Mouse (Mus musculus): ENCODE data around the gene Ccr1.
"Not testable (repeated sequence)": the region's sequence is repeated elsewhere in the genome, so short reads cannot be mapped to it uniquely, and the experiment has no call there.

The Ccr1 gene

DNA sequence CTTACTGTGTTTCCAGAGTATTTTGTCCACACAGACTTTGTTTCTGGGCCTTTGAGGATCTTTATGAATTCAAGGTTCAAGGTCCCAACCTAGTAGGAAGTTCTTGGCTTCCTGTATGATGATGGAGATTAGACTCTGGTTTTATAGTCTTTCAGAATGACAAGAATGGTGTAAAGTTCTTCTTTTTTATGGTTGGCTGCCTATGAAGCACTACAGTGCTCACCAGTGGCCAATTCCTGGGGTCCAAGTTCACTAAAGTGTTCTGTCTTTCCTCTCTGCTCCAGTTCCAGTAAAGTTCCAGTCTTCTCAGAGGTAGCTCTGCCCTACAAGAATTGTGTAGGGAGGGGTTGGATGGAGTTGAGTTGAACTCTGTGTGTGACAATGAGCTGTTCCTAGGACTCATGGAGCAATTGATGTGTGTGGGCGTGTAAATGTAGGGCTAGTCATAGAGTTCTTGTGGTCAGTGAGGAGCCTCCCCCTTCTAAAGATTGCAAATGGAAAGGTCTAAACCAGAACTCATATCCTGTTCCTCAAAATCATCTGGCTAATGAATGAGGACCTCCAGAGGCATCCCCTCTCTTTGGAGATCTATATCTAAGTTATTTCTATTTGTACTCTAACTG is at the start of gene Ccr1:
TSS of gene Ccr1 (minus strand) at position 403 of the 623 bp plus-strand sequence.
- DNase-seq (ENCODE audit: low spot score in 2 of 2), result no peak

DNA sequence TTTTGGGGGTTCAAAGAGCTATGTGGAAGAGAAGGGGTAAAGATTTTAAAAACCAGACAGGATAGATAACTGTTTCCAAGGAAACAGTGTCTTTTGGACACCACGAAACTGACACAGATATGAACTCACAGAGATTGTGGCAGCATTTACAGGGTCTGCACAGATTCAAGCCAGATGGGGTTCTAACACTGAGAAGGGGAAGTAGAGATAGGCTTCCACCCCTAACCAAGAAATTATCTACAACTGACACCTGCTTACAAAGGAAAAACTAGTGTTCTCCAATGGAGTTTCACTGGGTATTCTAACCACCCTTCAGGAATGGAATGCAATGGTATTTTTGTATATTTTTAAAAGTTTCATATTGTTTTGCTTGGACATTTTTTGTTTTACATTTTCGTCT is 47.6 kb upstream of the Ccr1 start:
- DNase-seq (ENCODE audit: low spot score in 2 of 2), result no peak

DNA sequence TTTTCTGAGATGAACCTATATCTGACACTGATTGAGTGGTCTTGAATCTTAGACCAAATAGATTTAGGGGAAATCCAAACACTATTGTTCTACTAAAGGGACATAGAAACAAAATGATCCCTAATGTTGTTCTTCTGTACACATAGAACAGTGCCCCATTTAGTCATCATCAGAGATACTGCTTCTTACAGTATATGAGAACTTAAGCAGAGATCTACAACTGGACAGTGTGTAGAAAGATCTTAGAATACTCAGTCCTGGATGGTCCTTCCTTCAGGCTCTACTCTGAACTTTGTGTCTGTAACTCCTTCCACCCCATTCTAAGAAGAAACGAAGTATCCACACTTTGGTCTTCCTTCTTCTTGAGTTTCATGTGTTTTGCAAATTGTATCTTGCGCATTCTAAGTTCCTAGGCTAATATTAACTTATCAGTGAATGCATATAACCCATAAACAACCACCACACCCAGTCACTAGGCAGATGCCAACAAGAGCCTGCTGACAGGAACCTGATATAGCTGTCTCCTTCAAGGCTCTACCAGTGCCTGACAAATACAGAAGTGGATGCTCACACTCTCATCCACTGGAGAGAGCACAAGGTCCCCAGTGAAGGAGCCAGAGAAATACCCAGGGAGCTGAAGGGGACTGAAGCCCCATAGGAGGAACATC is 46.6 kb upstream of the Ccr1 start:
- DNase-seq (ENCODE audit: low spot score in 2 of 2), result no peak

DNA sequence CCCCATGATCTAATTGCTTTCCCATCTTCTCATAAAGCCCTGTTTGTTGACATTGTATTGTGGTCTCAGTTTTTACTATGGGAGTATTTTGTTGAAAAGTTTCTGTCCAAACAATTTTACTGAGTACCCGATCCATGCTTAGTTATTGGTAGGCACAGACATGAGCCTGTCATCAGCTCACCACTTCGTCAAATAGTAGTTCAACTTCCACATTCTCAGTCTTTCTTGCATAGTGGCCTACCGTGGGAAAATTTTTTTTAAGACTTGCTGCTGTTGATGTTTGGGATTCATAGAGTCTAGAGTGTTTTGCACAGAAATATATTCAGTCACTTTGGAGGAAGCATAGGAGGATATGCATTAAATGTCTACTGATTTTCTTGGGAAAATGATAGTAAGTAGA is 44.8 kb upstream of the Ccr1 start:
- DNase-seq (ENCODE audit: low spot score in 2 of 2), result no peak

DNA sequence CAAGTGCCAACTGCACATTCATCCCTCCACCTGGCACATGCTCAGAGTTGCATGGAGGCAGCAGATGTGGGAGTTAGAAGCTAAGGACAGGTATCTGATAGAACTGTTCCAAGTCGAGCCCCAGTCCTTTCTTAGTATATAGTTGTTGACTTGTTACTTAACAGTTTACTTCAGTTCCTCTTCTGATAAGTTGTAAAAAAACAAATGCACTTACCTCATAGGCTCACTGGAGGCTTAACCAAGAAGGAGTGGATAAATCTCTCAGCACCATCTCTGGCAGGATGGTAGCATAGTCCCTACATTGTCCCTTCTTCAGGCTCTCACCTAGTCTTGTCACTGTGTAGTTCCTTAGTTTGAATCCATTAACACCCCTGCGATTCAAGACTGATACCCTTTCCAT is 44.2 kb upstream of the Ccr1 start:
- DNase-seq (ENCODE audit: low spot score in 2 of 2), result no peak

DNA sequence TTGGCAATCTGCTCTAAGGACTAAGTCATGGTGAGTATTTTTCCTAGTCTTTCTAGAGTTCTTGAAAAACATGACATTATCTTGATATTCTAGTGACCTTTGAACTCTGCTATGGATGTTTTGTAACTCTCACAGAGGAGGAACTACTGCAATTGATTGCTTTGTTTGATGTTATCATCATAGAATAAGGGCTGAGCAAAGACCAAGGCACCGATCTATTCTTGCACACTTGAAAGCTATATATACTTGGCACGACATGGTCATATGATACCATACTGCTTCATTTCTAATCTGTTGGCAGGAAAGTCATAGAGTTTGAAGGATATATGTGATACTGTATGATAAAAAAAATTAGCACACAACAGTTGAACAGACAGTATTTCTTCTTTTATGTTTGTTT is 31.3 kb upstream of the Ccr1 start:
- no peak for DNase-seq (ENCODE audit: low spot score in 2 of 2)

DNA sequence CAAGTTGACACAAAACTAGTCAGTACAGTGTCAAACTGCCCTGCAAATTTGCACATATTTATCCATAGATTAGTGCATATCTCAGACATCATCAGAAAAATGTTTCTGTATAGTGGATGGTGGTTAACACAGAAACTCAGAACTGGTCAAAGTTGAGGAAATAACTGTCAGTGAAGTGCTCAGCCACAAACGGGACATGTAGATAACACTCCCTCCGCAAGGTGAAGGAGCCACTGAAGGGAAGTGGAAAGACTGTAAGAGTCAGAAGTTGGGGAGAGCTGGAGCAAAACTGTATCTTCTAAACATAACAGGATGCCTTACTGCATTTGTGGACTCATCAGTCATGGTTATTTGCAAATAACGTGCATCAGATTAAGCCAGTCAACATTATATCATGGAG is 29.2 kb upstream of the Ccr1 start:
- no peak for DNase-seq (ENCODE audit: low spot score in 2 of 2)

DNA sequence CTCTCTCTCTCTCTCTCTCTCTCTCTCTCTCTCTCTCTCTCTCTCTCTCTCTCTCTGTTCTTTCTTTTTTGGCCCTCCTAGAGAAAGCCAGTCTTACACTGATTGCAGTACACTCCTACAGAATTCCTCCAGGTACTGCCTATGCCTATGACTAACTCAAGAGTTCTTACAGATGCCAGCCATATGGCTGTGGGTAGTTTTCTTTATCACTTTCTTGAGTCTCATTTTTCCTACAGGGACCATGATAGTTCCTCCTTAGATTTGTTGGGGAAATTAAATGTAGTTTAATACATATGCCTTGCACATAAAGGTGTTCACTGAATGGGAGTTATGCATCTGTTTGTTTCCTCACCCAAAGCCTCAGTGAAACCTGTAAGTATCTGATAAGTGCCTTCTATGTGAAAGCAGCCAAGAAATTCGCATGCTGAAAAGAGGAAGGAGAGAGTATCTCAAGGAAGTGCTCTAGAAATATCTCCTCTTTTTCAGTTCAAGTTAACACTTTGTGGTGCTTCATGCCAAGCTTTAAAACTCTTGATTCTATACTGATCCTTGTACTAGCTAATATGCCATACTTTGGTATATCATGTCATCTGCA is 22.9 kb upstream of the Ccr1 start:
- DNase-seq (ENCODE audit: low spot score in 2 of 2), result peak; percentile 20 to 24

DNA sequence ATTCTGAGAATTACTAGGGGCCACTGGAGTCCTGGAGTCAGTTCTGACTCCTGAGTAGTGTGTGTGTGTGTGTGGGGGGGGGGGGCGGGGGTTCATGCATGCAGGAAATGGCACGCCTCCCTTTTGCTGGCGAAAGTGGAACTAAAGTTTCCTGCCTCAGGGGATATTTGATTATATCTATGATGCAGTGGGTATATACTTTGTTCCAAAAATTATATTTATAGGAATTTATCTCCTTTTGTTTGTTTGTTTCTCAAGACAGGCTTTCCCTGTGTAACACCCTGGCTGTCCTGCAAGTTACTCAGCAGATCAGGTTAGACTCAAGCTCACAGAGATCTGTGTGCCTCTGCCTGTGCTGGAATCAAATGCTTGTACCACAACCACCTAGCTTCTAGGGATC is 21.2 kb upstream of the Ccr1 start:
- DNase-seq (ENCODE audit: low spot score in 2 of 2), result no peak

DNA sequence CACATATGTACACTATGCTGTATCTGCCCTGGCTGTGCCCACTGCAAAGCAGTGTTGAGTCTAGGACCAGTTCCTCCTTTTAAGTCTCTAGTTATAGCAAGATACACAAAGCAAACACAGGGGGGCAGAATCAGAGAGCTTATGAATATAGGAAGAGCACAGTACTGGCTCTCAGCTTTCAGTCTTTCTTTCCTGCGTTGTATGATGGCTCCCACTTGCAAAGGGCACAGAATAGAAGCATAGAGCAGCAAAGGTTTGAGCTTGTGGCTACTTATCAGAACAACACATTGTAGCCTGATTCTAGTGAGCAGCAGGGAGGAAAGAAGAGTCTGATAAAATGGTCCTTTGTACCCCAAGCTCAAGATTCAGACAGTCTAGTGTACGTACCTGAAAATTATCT is 17.7 kb upstream of the Ccr1 start:
- DNase-seq (ENCODE audit: low spot score in 2 of 2), result peak in 1 of 2 experiments; percentile 3

DNA sequence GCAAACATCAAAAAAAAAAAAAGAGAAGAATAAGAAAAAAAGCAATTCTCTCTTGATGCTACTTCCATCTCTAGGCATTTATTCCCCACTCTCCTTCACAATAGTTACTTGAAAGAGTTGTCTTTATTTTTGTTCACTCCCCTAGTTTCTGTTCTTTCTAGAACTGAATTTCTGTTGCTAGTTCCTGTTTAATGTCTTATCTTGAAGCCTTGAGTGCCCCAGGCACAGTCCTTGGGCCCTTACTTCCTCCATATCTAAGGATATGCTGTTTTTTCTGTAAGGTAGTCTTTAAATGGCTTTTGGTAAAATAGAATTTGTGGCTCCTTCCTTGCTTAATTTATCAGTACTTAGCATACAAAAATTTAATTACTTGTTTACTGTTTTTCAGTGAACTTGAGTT is 16.5 kb upstream of the Ccr1 start:
- no peak for DNase-seq (ENCODE audit: low spot score in 2 of 2)

DNA sequence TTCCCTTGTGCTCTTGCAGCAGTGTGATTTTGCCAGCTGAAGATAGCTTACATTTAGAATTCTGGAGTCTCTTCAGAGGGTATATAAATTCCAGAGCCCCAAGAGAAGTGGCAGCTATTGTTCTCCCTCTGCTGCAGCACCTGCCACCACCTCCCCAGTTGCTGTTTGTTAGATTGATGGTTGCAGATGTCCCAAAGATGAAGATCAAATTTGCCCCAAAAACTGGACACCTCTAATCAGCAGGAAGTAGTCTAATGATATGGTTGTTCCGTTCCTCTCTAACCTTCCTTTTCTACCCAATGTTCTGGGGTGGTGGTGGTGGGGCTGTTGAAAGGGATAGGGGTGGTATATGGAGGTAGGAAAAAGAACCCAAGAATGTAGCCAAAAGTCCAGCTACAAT is 14.2 kb upstream of the Ccr1 start:
- DNase-seq (ENCODE audit: low spot score in 2 of 2), result no peak

DNA sequence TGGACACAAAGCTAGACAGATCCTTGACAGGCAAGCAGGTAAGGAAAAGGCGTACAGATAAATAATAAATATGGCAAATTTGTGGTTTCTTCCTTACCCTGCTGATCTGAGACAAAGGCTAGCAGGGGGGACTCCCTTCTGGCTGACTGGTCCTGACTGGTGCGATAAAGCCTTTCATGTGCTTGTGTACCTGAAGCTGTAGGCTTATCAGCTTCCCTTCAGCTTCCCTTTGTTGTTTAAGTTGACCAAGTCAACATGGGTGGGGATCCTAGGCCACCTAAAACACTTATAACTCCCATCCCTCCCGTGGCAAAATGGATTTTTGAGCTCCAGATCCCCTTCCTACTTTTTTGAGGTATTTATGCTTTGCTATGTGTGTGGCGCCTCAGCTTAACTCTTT is 13.4 kb upstream of the Ccr1 start:
- DNase-seq (ENCODE audit: low spot score in 2 of 2), result no peak

DNA sequence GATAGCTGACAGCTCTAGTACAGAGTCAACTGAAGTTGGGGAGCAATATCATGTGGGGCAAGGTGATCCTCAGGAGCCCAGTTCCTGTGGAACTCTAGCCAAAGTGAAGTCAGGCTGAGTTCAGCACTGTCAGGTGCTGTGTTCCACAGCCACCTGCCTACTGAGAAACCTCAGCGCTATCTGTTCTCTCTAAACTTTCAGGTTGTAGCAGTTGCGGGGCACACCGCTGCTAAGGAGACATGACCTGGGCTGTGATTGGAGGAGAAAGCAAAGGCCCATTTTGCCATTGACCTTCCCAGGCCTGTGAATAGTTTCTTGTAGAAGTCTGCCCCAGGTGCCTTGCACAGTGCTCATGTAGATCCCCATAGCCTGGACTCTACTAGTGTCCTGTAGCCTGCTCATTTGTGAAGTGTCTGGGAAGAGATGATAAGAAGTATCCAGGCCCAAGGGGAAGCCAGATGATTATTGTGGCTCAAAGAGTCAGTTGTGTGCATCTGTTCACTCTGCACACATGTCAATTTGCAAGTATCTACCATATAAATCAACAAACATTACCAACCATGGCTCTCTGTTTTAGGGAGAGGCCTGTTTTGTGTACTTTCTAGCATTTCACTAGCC is 12.5 kb upstream of the Ccr1 start:
- not testable (repeated sequence) for DNase-seq (ENCODE audit: low spot score in 2 of 2)

DNA sequence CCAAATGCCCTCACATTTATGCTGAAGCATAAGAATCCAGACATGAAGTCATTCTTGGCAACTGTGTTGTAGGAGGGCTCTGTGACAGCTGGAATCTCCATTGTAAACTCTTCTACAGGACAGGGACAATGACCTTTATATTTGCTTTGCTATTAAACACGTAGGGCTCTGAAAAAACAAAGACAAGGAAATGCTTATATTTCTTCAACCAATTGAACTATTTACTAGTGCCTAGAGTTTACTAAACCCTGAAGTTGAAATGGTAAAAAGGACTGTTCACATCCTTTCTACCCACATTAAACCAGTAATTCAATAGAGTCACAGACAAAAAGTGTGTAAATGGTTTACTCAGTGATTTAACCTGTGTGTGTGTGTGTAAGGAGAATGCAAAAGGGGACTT is 9.8 kb upstream of the Ccr1 start, which contains the start of gene Ccr1l1:
TSS of gene Ccr1l1 (minus strand) at position 101 of the 400 bp plus-strand sequence.
- DNase-seq (ENCODE audit: low spot score in 2 of 2), result no peak

DNA sequence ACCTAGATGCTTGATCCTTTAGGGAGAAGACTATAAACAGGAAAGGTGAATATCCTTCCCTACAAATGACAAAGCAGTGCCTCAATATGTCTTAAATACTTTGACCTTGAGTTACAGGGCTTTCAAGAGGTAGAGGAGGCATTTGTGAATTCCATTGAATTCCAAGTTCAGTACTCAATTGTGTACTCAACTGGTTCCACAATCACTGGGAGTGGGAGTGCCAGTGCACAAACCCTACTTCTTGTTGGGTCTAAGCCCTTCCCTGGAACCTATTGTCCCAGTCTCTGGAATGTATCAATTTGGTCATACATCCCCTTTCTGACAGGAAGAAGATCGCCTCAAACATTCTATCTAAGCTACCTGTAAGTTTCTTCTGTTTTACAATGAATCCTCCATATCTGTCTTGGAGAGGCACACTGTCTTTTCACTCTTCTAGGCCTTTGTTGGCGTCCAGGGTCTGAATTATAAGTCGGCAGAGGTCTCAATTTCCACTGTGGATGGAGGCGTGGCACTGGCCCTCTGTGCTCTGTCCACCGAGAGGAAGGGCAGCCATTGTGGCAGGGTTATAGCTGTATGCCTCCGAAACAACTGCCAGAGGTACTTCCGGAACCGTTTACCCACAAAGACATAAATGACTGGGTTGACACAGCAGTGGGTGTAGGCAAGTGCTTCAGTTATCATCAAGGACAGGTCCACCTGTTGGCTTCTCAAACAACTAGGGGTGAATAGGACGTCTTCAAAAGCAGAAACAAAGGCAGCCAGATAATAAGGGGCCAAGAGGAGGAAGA is 8.6 kb upstream of the Ccr1 start:
- DNase-seq (ENCODE audit: low spot score in 2 of 2), result no peak

DNA sequence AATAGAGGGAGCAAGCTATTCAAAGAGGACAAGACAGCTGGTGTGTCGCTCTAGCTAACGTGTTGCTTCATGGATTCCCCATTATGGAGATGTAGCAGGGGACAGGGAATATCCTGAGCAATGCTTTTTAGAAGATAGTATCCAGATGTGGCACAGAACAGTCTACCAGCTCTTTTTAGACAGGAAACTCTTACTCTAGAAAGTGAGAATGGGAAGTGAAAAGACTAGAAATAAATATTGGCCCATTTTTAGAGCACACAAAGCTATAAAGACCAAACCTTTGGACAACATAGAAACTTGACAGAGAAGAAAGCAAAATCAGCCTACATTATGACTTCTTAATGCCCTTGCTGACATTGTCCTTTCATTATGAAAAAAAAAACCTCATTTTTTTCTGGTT is 7.1 kb upstream of the Ccr1 start:
- DNase-seq (ENCODE audit: low spot score in 2 of 2), result no peak

DNA sequence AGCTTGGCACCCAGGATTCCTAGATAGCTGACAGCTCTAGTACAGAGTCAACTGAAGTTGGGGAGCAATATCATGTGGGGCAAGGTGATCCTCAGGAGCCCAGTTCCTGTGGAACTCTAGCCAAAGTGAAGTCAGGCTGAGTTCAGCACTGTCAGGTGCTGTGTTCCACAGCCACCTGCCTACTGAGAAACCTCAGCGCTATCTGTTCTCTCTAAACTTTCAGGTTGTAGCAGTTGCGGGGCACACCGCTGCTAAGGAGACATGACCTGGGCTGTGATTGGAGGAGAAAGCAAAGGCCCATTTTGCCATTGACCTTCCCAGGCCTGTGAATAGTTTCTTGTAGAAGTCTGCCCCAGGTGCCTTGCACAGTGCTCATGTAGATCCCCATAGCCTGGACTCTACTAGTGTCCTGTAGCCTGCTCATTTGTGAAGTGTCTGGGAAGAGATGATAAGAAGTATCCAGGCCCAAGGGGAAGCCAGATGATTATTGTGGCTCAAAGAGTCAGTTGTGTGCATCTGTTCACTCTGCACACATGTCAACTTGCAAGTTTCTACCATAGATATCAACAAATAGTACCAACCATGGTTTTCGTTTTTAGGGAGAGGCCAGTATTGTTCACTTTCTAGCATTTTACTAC is 1.5 kb downstream of the Ccr1 start:
- not testable (repeated sequence) for DNase-seq (ENCODE audit: low spot score in 2 of 2)

DNA sequence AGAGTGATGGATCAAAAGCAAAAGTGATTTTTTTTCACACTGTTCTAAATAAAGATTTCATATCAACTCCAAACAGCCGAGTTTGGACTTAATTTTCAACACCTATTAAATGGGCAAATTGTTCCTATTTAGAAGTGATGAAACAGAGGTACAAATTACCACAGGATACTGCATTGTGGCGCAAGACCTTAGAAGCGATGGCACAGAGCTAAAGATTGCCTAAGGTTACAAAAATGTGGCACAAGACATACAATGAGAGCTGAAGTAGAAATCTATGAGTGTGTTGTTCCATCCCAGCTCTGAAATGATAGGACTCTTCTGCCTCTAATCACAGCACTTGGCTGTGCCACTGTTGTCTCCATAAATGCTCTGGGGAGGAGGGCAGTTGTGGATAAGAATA is 3.7 kb downstream of the Ccr1 start:
- DNase-seq (ENCODE audit: low spot score in 2 of 2), result no peak

DNA sequence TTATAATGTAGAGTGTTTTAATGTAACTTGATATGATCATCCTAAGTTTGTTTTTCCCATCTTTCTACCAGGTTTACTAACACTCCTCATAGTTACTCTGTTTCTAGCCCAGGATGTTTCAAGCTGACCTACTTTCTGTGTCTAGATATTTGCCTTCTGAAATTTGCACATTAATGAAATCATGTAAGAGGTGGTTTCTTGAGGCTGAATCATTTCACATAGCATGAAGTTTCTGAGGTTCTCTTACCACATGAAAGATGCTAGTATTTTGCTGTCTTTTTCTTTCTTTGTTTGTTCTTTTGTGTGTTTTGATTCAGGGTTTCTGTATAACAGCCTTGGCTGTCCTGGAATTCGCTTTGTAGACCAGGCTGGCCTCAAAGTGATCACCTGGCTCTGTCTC is 8.3 kb downstream of the Ccr1 start:
- DNase-seq (ENCODE audit: low spot score in 2 of 2), result no peak

DNA sequence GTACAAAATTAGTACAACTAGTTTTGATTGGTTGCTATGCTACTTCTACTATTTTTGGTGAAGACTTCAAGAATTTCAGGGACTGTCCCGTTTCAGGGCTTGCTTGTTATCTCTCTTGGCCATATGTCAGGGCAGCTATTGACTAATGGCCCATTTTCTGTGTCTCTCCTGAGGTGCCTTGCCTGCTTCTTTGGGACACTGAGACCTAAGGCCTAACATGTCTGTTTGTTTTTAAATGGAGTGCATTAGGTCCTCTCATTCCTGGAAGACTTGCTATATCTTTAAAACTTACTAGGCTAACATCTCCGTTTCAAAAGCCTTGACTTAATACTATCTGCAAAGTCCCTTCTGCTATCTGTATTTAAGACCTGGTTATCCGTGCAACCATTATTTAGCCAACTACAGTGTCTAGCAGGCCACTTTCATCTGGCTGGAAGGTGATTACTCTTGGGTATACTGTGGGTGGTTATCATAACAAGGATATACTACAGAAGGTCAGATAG is 10.5 kb downstream of the Ccr1 start:
- DNase-seq (ENCODE audit: low spot score in 2 of 2), result no peak

All from right cerebral cortex, adult 2 months (tissue).